Mouse (Mus musculus): ENCODE data around the gene Prrc2b.

Gene Prrc2b

DNA sequence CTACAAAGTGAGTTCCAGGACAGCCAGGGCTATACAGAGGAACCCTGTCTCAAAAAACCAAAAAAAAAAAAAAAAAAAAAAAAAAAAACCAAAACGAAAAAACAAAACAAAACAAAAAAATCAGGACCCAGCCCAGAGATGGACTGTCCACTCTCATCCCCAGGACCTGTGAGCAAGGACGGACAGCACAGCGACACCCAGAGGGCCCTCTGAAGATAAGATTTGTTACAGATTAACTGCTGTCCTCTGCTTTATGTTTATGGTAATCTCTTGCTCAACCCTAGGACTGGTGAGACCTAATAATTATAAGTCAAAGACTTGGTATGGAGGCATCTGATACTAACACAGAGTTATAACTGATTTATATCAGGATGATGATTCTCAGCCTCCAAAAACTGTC, 124.9 kb downstream of the Prrc2b start:
- DNase-seq (ENCODE audit: low read depth, low spot score) = no peak

DNA sequence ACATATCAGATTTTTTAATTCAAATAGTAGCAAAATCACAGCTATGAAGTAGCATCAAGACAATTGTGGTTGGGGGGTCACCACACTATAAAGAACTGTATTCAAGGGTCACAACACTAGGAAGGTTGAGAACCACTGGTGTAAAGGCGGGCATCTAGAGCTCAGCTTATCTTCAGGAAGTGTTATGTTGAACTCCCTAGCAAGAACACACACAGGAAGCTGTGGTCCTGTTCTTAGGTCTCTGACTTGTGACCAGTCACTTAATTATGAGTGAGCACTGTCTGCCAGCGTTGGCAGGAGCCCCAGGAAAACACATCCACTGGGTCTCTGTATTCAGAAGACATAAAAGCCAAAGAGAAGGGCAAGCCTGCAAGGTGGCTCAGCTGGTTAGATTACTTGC, 131.4 kb downstream of the Prrc2b start:
- DNase-seq (ENCODE audit: low read depth, low spot score) = no peak

DNA sequence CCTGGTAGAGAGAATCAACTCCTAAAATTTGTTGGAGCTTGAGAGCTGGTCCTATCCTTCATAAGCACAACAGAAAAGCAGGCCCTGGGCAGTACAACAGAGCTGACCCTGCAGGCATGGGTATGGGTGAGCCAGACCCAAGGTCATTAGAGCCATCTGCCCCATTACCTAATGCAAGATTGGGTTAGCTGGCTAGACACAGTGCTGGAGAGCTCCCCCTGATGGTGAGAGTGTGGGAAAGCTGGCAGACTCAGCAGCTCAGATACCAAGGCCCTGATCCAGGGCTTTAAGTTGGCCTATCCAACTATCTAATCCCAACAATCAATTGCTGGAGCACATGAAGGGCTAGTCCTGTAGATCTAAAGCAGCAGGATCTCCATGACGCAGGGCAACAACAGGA, 131.8 kb downstream of the Prrc2b start:
- DNase-seq (ENCODE audit: low read depth, low spot score) = peak; percentile 89

DNA sequence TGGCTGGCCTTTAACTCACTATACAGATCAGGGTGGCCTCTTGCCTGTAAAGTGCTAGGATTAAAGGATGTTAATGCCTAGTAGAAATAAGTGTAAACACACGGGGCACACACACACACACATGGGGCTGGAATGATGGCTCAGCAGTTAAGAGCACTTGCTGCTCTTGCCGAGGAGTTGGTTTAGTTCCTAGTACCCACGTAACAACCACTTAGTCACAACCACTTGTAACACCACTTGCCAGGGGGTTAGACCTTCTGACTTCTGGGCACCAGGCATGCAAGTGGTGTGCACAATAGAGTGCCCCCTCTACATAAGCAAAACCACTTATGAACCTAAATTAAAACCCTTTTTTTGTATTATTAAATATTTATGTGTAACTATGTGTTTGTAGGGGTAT, 133.1 kb downstream of the Prrc2b start:
- no peak for DNase-seq (ENCODE audit: low read depth, low spot score)
